Mouse (Mus musculus) hindbrain, embryonic 14.5 days (tissue): ENCODE data around the gene Ttf2. TPM values are rescaled to one million over a fixed set of nuclear protein-coding genes. Genes with fewer than 3 reads are reported as not detected.

ENCODE experiments used
- ATAC-seq: fragments of 200-750 bp; cut with Nextera tagmentation; 2 replicates; pipeline ENCODE4 v1.8.0; 2017; ENCODE audit warnings: moderate number of reproducible peaks, mild to moderate bottlenecking, moderate TSS enrichment, moderate library complexity; ENCODE audit not compliant: low FRiP score
- DNase-seq: peaks from one replicate; pipeline ENCODE4 v3.0.0-alpha.2; 2015; ENCODE audit warnings: low spot score
- H3K27ac ChIP-seq: fragments of 300-500 bp; sonication (generic); 2 replicates; pipeline ENCODE4 v1.5.1; 2014; ENCODE audit warnings: mild to moderate bottlenecking, moderate library complexity
- H3K27me3 ChIP-seq: fragments of 300-500 bp; sonication (generic); 2 replicates; pipeline ENCODE4 v1.6.1; 2014; ENCODE audit warnings: mild to moderate bottlenecking, low read length, mixed read lengths; ENCODE audit not compliant: control insufficient read depth, insufficient read depth
- H3K36me3 ChIP-seq: fragments of 300-500 bp; sonication (generic); replicated peaks from 2 replicates; pipeline ENCODE4 v1.6.1; 2014; ENCODE audit not compliant: control insufficient read depth, insufficient read depth
- H3K4me1 ChIP-seq: fragments of 300-500 bp; sonication (generic); replicated peaks from 2 replicates; pipeline ENCODE4 v1.6.1; 2014; ENCODE audit warnings: antibody characterized with exemption, low read length, mixed read lengths; ENCODE audit not compliant: control insufficient read depth, insufficient read depth
- H3K4me2 ChIP-seq: fragments of 300-500 bp; sonication (generic); replicated peaks from 2 replicates; pipeline ENCODE4 v1.6.1; 2014; ENCODE audit warnings: mild to moderate bottlenecking, moderate library complexity
- H3K4me3 ChIP-seq: fragments of 300-500 bp; sonication (generic); replicated peaks from 2 replicates; pipeline ENCODE4 v1.5.1; 2014; ENCODE audit warnings: mild to moderate bottlenecking, low read length
- H3K9ac ChIP-seq: fragments of 300-500 bp; sonication (generic); 2 replicates; pipeline ENCODE4 v1.6.1; 2014
- H3K9me3 ChIP-seq: fragments of 300-500 bp; sonication (generic); 2 replicates; pipeline ENCODE4 v1.6.1; 2016; ENCODE audit warnings: low read length; ENCODE audit not compliant: control insufficient read depth
- WGBS: fragments of 180-500 bp; shearing (Covaris S2); extraction: QIAGEN DNeasy Blood & Tissue Kit; methylation state at CpG from one replicate; pipeline ENCODE4 v1.1.7; 2014; 5-methylcytosine and 5-hydroxymethylcytosine counted together
- polyA plus RNA-seq: library from polyadenylated mRNA; unstranded; fragments of >200 nt; fragmentation: Nextera tagmentation; extraction: Ambion mirVana; gene quantifications from 2 replicates; pipeline ENCODE4 v1.2.1, GENCODE M21; 2014

The Ttf2 gene
- polyA plus RNA-seq, 1 experiment from 2014 or later: 5.5 TPM

- WGBS: 83% methylated on average over 6 of the region's 6 CpGs
- H3K4me3 ChIP-seq: no peak overlapping the region
- no peak overlapping the region for H3K9ac ChIP-seq
- H3K36me3 ChIP-seq: no peaks in the 10 kb centered on the region
- H3K27ac ChIP-seq: no peak overlapping the region
- DNase-seq (no peak), ATAC-seq (no peak)
- H3K9me3 ChIP-seq: no peaks in the 10 kb centered on the region
- H3K27me3 ChIP-seq: no peaks in the 10 kb centered on the region
- no peak overlapping the region for H3K4me2 ChIP-seq
- no peaks in the 10 kb centered on the region for H3K4me1 ChIP-seq
Observed at GRCm38 (mm10) chr3:100906128-100906527, 63.3 kb downstream of the Ttf2 start.

- no peaks in the 10 kb centered on the region for H3K9me3 ChIP-seq
- WGBS: 71% methylated on average over 6 of the region's 6 CpGs
- DNase-seq (no peak), ATAC-seq (no peak)
- H3K36me3 ChIP-seq: no peaks in the 10 kb centered on the region
- H3K4me3 ChIP-seq: no peak overlapping the region
- no peaks in the 10 kb centered on the region for H3K4me1 ChIP-seq
- H3K27ac ChIP-seq: no peak overlapping the region
- no peaks in the 10 kb centered on the region for H3K27me3 ChIP-seq
- H3K4me2 ChIP-seq: no peak overlapping the region
- H3K9ac ChIP-seq: no peak overlapping the region
Observed at GRCm38 (mm10) chr3:100895500-100895899, 74.0 kb downstream of the Ttf2 start.

- ATAC-seq (no peak), DNase-seq (no peak)
- H3K9me3 ChIP-seq: no peaks in the 10 kb centered on the region
- no peaks in the 10 kb centered on the region for H3K27me3 ChIP-seq
- no peak overlapping the region for H3K9ac ChIP-seq
- no peak overlapping the region for H3K4me3 ChIP-seq
- no peaks in the 10 kb centered on the region for H3K4me1 ChIP-seq
- no peak overlapping the region for H3K4me2 ChIP-seq
- WGBS: 71% methylated on average over 11 of the region's 11 CpGs
- no peaks in the 10 kb centered on the region for H3K36me3 ChIP-seq
- no peak overlapping the region for H3K27ac ChIP-seq
Observed at GRCm38 (mm10) chr3:100892383-100893335, 76.8 kb downstream of the Ttf2 start.

- no peaks in the 10 kb centered on the region for H3K36me3 ChIP-seq
- no peak overlapping the region for H3K27ac ChIP-seq
- H3K27me3 ChIP-seq: no peaks in the 10 kb centered on the region
- WGBS: 88% methylated on average over 3 of the region's 3 CpGs
- no peak for DNase-seq
- no peaks in the 10 kb centered on the region for H3K9me3 ChIP-seq
- no peak overlapping the region for H3K4me2 ChIP-seq
- no peak overlapping the region for H3K9ac ChIP-seq
- no peak for ATAC-seq
- H3K4me1 ChIP-seq: no peaks in the 10 kb centered on the region
- H3K4me3 ChIP-seq: no peak overlapping the region
Observed at GRCm38 (mm10) chr3:100890406-100890805, 79.1 kb downstream of the Ttf2 start.

GRCm38 (mm10) chr3:100889234-100889633 is 80.2 kb downstream of the Ttf2 start:
- H3K27ac ChIP-seq: no peak overlapping the region
- no peak overlapping the region for H3K4me3 ChIP-seq
- H3K36me3 ChIP-seq: no peaks in the 10 kb centered on the region
- ATAC-seq: no peak
- no peak overlapping the region for H3K9ac ChIP-seq
- H3K4me1 ChIP-seq: no peaks in the 10 kb centered on the region
- WGBS: 97% methylated on average over 1 of the region's 1 CpGs
- no peaks in the 10 kb centered on the region for H3K9me3 ChIP-seq
- no peak overlapping the region for H3K4me2 ChIP-seq
- H3K27me3 ChIP-seq: no peaks in the 10 kb centered on the region
- DNase-seq: no peak

Other genes with a start within 250 kb of the Ttf2 start
- not detected in 2 replicates for gene Vtcn1, start 144.2 kb downstream of the Ttf2 start, polyA plus RNA-seq
- gene Trim45, start 47.5 kb downstream of the Ttf2 start, polyA plus RNA-seq: 6.2 and 7.0 TPM in 2 replicates
- gene Cd101, start 59.9 kb upstream of the Ttf2 start, polyA plus RNA-seq: 0.05 and 0.07 TPM in 2 replicates
- 3.6 and 3.7 TPM in 2 replicates for gene Ptgfrn, start 140.6 kb upstream of the Ttf2 start, polyA plus RNA-seq